Mouse (Mus musculus) spleen, adult 2 months (tissue): ENCODE results near the gene Pitpnc1.
"Not testable (repeated sequence)": the region's sequence is repeated elsewhere in the genome, so short reads cannot be mapped to it uniquely, and the experiment has no call there.

Source experiments
- CTCF ChIP-seq: fragments of 200-500 bp; IDR thresholded peaks from 2 replicates; pipeline ENCODE4 v1.5.1; 2011; ENCODE audit warnings: mild to moderate bottlenecking, inconsistent platforms; ENCODE audit not compliant: insufficient read depth, insufficient read length, insufficient replicate concordance; ENCODE audit errors: extremely low read depth
- POLR2A ChIP-seq: fragments of 200-500 bp; IDR thresholded peaks from 2 replicates; pipeline ENCODE4 v1.6.1; 2011; ENCODE audit warnings: low read depth, low read length, inconsistent platforms

GRCm38 (mm10) chr11:107511954-107512353, 41.5 kb upstream of the Pitpnc1 start:
- not testable (repeated sequence) for TF ChIP-seq POLR2A
- TF ChIP-seq CTCF: peak; percentile 76; the same call in 1 of the 2 replicates
